Mouse (Mus musculus) kidney, adult 2 months (tissue): ENCODE data around the gene Cry1. TPM values are rescaled to one million over a fixed set of nuclear protein-coding genes. Genes with fewer than 3 reads are reported as not detected.

Experiments used
- DNase-seq: peaks from one replicate; pipeline ENCODE4 v3.0.0; 2021
- H3K27ac ChIP-seq: fragments of 200-500 bp; 2 replicates; pipeline ENCODE4 v1.5.1; 2012; ENCODE audit warnings: low read depth, low read length, control low read depth, inconsistent platforms; ENCODE audit not compliant: insufficient read depth
- H3K27me3 ChIP-seq: fragments of 200-500 bp; replicated peaks from 2 replicates; pipeline ENCODE4 v1.6.1; 2012; ENCODE audit warnings: mild to moderate bottlenecking, moderate library complexity, low read length, inconsistent platforms; ENCODE audit not compliant: control insufficient read depth, insufficient read depth
- H3K36me3 ChIP-seq: fragments of 200-500 bp; 2 replicates; pipeline ENCODE4 v1.6.1; 2012; ENCODE audit warnings: mild to moderate bottlenecking, moderate library complexity, low read length, inconsistent platforms; ENCODE audit not compliant: control insufficient read depth, insufficient read depth
- H3K4me1 ChIP-seq: fragments of 200-500 bp; 2 replicates; pipeline ENCODE4 v1.6.1; 2011; ENCODE audit warnings: low read length; ENCODE audit not compliant: control insufficient read depth, insufficient read depth
- H3K4me3 ChIP-seq: fragments of 200-500 bp; 2 replicates; pipeline ENCODE4 v1.5.1; 2011; ENCODE audit warnings: mild to moderate bottlenecking, low read depth, low read length, control low read depth; ENCODE audit not compliant: insufficient read depth
- CTCF ChIP-seq: fragments of 200-500 bp; conservative IDR thresholded peaks from 2 replicates; pipeline ENCODE4 v1.5.1; 2011; ENCODE audit warnings: low read depth, mild to moderate bottlenecking, control low read depth, low read length, moderate library complexity, mixed read lengths; ENCODE audit not compliant: insufficient read depth, insufficient read length
- POLR2A ChIP-seq: fragments of 200-500 bp; IDR thresholded peaks from one replicate; pipeline ENCODE4 v1.6.1; 2011; ENCODE audit warnings: low read depth, low read length, control low read depth
- WGBS: fragments of 180-500 bp; shearing (Covaris S2); methylation state at CpG from one replicate; pipeline ENCODE4 v1.1.7; 2018; 5-methylcytosine and 5-hydroxymethylcytosine counted together
- polyA plus RNA-seq: library from polyadenylated mRNA; depleted of rRNA; stranded (reverse); fragments of >200 nt; gene quantifications from 2 replicates; pipeline ENCODE4 v1.2.3, GENCODE M21; 2012

Cry1 gene
- polyA plus RNA-seq, 1 experiment, result 1.3 TPM

DNA sequence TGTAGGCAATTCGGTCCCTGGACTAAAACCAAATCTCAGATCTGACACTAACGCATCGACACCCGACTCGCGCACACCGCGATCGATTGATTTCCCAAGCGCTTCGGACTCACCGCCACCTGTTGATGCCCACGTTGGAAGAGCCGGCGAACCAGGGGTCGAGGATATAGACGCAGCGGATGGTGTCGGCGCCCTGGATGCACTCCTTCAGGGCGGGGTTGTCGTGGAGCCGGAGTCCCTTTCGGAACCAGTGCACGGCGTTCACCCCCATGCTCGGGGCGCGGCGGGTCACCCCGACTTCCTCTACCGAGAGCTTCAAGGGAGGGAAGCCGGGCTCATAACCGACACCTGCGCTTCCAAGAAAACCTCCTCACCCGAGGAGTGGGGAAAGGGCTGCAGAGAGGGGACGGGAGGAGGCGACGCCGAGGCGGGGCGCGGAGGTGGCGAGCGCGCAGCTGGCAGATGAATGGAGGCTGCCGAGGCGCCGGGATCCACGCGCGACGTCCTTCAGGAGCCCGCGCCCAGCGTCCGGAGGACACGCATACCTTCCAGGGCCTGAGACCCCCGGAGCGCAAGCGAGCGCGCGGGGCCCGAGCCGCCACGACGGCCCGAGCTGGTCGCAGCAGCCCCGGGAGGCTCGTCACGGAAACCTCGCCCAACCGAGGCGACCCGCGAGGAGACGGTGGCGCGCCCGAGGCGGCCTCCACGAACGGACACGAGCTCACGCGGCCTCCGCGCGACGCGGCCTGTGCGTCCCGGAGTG is 482 bp downstream of the Cry1 start:
- no peak overlapping the region for H3K27ac ChIP-seq
- DNase-seq, result peak; percentile 37
- under 1% methylated on average over 95 of the region's 95 CpGs for WGBS
- no peaks in the 10 kb centered on the region for H3K27me3 ChIP-seq
- H3K4me1 ChIP-seq, result peaks cover 3% of the 10 kb centered on the region; the same call in 1 of the 2 replicates
- H3K4me3 ChIP-seq, result peak overlapping the region; percentile 86
- H3K36me3 ChIP-seq, result no peaks in the 10 kb centered on the region
- TF ChIP-seq CTCF (no peak), POLR2A (no peak)

GRCm38 (mm10) chr10:85183619-85184018 is 1.2 kb downstream of the Cry1 start:
- under 1% methylated on average over 11 of the region's 11 CpGs for WGBS
- peak overlapping the region; percentile 86 for H3K4me3 ChIP-seq
- peak; percentile 69 for DNase-seq
- no peaks in the 10 kb centered on the region for H3K36me3 ChIP-seq
- H3K27me3 ChIP-seq, result no peaks in the 10 kb centered on the region
- no peak overlapping the region for H3K27ac ChIP-seq
- TF ChIP-seq CTCF, result peak; percentile 26; the same call in 1 of the 2 replicates
- TF ChIP-seq POLR2A, result no peak
- peaks cover 3% of the 10 kb centered on the region; the same call in 1 of the 2 replicates for H3K4me1 ChIP-seq

- TF ChIP-seq POLR2A, result no peak
- no peak for TF ChIP-seq CTCF
- H3K4me1 ChIP-seq, result peaks cover 3% of the 10 kb centered on the region; the same call in 1 of the 2 replicates
- DNase-seq, result no peak
- H3K36me3 ChIP-seq, result no peaks in the 10 kb centered on the region
- H3K4me3 ChIP-seq, result no peak overlapping the region
- no peaks in the 10 kb centered on the region for H3K27me3 ChIP-seq
- 89% methylated on average over 10 of the region's 10 CpGs for WGBS
- no peak overlapping the region for H3K27ac ChIP-seq
Observed at GRCm38 (mm10) chr10:85182766-85183165, 2.1 kb downstream of the Cry1 start.

DNA sequence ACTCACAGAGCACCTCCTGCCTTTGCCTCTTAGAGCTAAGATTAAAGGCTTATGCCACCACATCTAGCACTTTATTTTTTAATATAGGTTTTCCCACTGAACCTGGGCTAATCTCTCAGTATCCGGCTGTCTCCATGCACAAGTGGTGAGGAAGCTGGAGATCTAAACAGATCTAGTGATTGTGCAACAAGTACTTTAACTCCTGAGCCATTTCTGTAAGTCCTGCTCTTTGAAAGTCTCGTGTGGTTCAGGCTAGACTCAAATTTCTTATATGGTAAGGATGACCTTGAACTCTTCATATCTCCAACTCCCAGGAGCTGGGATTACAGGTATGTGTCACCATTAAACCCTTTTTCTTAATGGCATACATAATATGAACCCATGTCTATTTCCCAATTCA is 8.2 kb downstream of the Cry1 start:
- Histone ChIP-seq H3K4me3 (no peak overlapping the region), H3K27ac (no peak overlapping the region), H3K27me3 (no peaks in the 10 kb centered on the region), H3K4me1 (no peaks in the 10 kb centered on the region), H3K36me3 (no peaks in the 10 kb centered on the region)
- TF ChIP-seq POLR2A, result no peak
- TF ChIP-seq CTCF, result no peak
- 88% methylated on average over 2 of the region's 2 CpGs for WGBS
- DNase-seq, result no peak

- no peaks in the 10 kb centered on the region for H3K36me3 ChIP-seq
- H3K4me3 ChIP-seq, result no peak overlapping the region
- no peak for DNase-seq
- no peak overlapping the region for H3K27ac ChIP-seq
- 93% methylated on average over 5 of the region's 5 CpGs for WGBS
- no peaks in the 10 kb centered on the region for H3K27me3 ChIP-seq
- H3K4me1 ChIP-seq, result no peaks in the 10 kb centered on the region
- no peak for TF ChIP-seq POLR2A
- TF ChIP-seq CTCF, result no peak
Observed at GRCm38 (mm10) chr10:85165306-85165705, 19.6 kb downstream of the Cry1 start.

DNA sequence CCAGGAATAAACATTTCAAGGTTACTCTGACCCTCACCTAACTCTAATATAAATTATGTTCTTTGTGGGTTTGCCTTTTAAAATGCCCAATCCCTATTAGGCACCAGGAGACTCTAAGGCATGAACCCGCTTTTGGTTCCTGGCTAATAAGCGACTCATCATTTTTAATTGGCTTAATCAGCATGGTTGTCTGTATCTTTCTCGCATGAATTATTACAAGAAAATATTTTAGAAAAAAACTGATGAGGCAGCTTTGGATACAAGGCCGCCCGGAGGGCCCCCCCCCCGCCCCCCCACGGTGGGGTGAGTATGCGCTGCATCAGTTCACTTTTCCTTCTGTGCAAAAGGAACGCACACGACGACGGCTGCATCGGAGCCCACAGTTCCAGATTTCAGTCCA is 20.1 kb downstream of the Cry1 start:
- Histone ChIP-seq H3K4me1 (no peaks in the 10 kb centered on the region), H3K27ac (no peak overlapping the region), H3K4me3 (no peak overlapping the region), H3K27me3 (no peaks in the 10 kb centered on the region), H3K36me3 (no peaks in the 10 kb centered on the region)
- WGBS, result 92% methylated on average over 13 of the region's 13 CpGs
- no peak for DNase-seq
- TF ChIP-seq POLR2A, result no peak
- TF ChIP-seq CTCF, result no peak

GRCm38 (mm10) chr10:85161745-85162351 is 23.0 kb downstream of the Cry1 start:
- peak; percentile 55 for DNase-seq
- H3K36me3 ChIP-seq, result no peaks in the 10 kb centered on the region
- 63% methylated on average over 5 of the region's 5 CpGs for WGBS
- no peak for TF ChIP-seq CTCF
- no peak for TF ChIP-seq POLR2A
- H3K4me3 ChIP-seq, result no peak overlapping the region
- H3K27me3 ChIP-seq, result no peaks in the 10 kb centered on the region
- no peak overlapping the region for H3K27ac ChIP-seq
- no peaks in the 10 kb centered on the region for H3K4me1 ChIP-seq
